In genomic region chr7:110941701-110942530, GRCm38 (mm10) we compare ENCODE assay signal across 8 mouse cellular contexts. TPM values are rescaled to one million over a fixed set of nuclear protein-coding genes. Genes with fewer than 3 reads are reported as not detected.
DNase-seq lines count a peak whose midpoint lies in the region; ATAC-seq and TF ChIP-seq lines count a peak whose summit lies in the region.

No protein-coding gene starts in this region.

- no peaks in the 10 kb centered on the region for H3K36me3 ChIP-seq in midbrain, postnatal 0 days (ENCODE audit: insufficient read depth, low read length)
- no peaks in the 10 kb centered on the region for H3K36me3 ChIP-seq in midbrain, embryonic 11.5 days (ENCODE audit: control insufficient read depth, insufficient read depth, low read length)
- no peaks in the 10 kb centered on the region for H3K36me3 ChIP-seq in intestine, embryonic 16.5 days (ENCODE audit: control insufficient read depth, insufficient read depth, low read length)
- no peaks in the 10 kb centered on the region for H3K36me3 ChIP-seq in liver, embryonic 16.5 days (ENCODE audit: control insufficient read depth, insufficient read depth)

- no peak for ATAC-seq in midbrain, postnatal 0 days (ENCODE audit: low FRiP score)
- no peak for ATAC-seq in midbrain, embryonic 11.5 days (ENCODE audit: low FRiP score)
- peak; percentile 93 for ATAC-seq in intestine, embryonic 16.5 days
- peak; percentile 88 for ATAC-seq in liver, embryonic 16.5 days (ENCODE audit: low read depth)

- no peaks in the 10 kb centered on the region for H3K27me3 ChIP-seq in midbrain, postnatal 0 days (ENCODE audit: insufficient read depth, low read length)
- H3K27me3 ChIP-seq in midbrain, embryonic 11.5 days (ENCODE audit: control insufficient read depth, insufficient read depth, low read length): no peaks in the 10 kb centered on the region
- H3K27me3 ChIP-seq in intestine, embryonic 16.5 days (replicated peaks; ENCODE audit: control insufficient read depth, insufficient read depth, low read length): no peaks in the 10 kb centered on the region
- H3K27me3 ChIP-seq in liver, embryonic 16.5 days (ENCODE audit: control insufficient read depth, insufficient read depth, low read depth, low read length): no peaks in the 10 kb centered on the region

- no peak overlapping the region for H3K4me3 ChIP-seq in midbrain, postnatal 0 days (ENCODE audit: low read depth, low read length)
- H3K4me3 ChIP-seq in midbrain, embryonic 11.5 days (ENCODE audit: low read depth, low read length): no peak overlapping the region
- no peak overlapping the region for H3K4me3 ChIP-seq in intestine, embryonic 16.5 days (ENCODE audit: low read length)
- no peak overlapping the region for H3K4me3 ChIP-seq in liver, embryonic 16.5 days (ENCODE audit: low read depth, low read length)

- DNase-seq in midbrain, postnatal 0 days (ENCODE audit: low spot score): peak; percentile 32
- DNase-seq in midbrain, embryonic 11.5 days (ENCODE audit: low spot score, missing footprints): no peak
- DNase-seq in forelimb bud, embryonic 11.5 days (ENCODE audit: low read depth, low spot score): peak; percentile 49
- no peak for DNase-seq in right cerebral cortex, postnatal 4 days
- DNase-seq in spleen, postnatal 14 days (ENCODE audit: low spot score in 2 of 2): no peak
- no peak for DNase-seq in adrenal gland, adult 2 months

- no peak overlapping the region for H3K4me2 ChIP-seq in midbrain, postnatal 0 days (ENCODE audit: low read depth, low read length, poor library complexity, severe bottlenecking)
- no peak overlapping the region for H3K4me2 ChIP-seq in midbrain, embryonic 11.5 days
- no peak overlapping the region for H3K4me2 ChIP-seq in intestine, embryonic 16.5 days (ENCODE audit: low read depth, low read length)
- H3K4me2 ChIP-seq in liver, embryonic 16.5 days (ENCODE audit: low read depth, low read length): peak overlapping the region; percentile 9; the same call in 1 of the 2 replicates

- no peaks in the 10 kb centered on the region for H3K4me1 ChIP-seq in midbrain, postnatal 0 days (ENCODE audit: insufficient read depth, low read length)
- H3K4me1 ChIP-seq in midbrain, embryonic 11.5 days (ENCODE audit: control insufficient read depth, insufficient read depth, low read length): no peaks in the 10 kb centered on the region
- peaks cover 11% of the 10 kb centered on the region; the same call in 1 of the 2 replicates for H3K4me1 ChIP-seq in intestine, embryonic 16.5 days (ENCODE audit: control insufficient read depth, insufficient read depth, low read length)
- peaks cover 18% of the 10 kb centered on the region for H3K4me1 ChIP-seq in liver, embryonic 16.5 days (ENCODE audit: control insufficient read depth, low read depth, low read length)

- 64% methylated on average over 6 of the region's 6 CpGs for WGBS in midbrain, postnatal 0 days
- WGBS in midbrain, embryonic 11.5 days: 72% methylated on average over 6 of the region's 6 CpGs
- 38% methylated on average over 6 of the region's 6 CpGs for WGBS in intestine, embryonic 16.5 days
- 44% methylated on average over 6 of the region's 6 CpGs for WGBS in liver, embryonic 16.5 days (ENCODE audit: insufficient replicate concordance)

- TF ChIP-seq CTCF in midbrain, postnatal 0 days (IDR thresholded peaks at IDR 0.05): no peak

- H3K9ac ChIP-seq in midbrain, postnatal 0 days (replicated peaks; ENCODE audit: low read length, poor library complexity, severe bottlenecking): no peak overlapping the region
- H3K9ac ChIP-seq in midbrain, embryonic 11.5 days (ENCODE audit: low read length): no peak overlapping the region
- 0 out of 2 replicates have a peak overlapping the region, but pooled peaks have one; percentile 3 for H3K9ac ChIP-seq in intestine, embryonic 16.5 days (ENCODE audit: low read depth, low read length)
- H3K9ac ChIP-seq in liver, embryonic 16.5 days (ENCODE audit: low read depth, low read length): peak overlapping the region; percentile 16

- peak overlapping the region; percentile 19; the same call in 1 of the 2 replicates for H3K27ac ChIP-seq in midbrain, postnatal 0 days (ENCODE audit: low read depth, low read length)
- H3K27ac ChIP-seq in midbrain, embryonic 11.5 days (ENCODE audit: low read depth, low read length): no peak overlapping the region
- H3K27ac ChIP-seq in intestine, embryonic 16.5 days (ENCODE audit: low read length): peak overlapping the region; percentile 74
- peak overlapping the region; percentile 56 for H3K27ac ChIP-seq in liver, embryonic 16.5 days (ENCODE audit: low read length)

- no peaks in the 10 kb centered on the region for H3K9me3 ChIP-seq in midbrain, postnatal 0 days (ENCODE audit: low read length)
- no peaks in the 10 kb centered on the region for H3K9me3 ChIP-seq in midbrain, embryonic 11.5 days (ENCODE audit: control insufficient read depth, low read length)
- no peaks in the 10 kb centered on the region for H3K9me3 ChIP-seq in intestine, embryonic 16.5 days (ENCODE audit: control insufficient read depth, low read length)
- no peaks in the 10 kb centered on the region for H3K9me3 ChIP-seq in liver, embryonic 16.5 days (replicated peaks; ENCODE audit: control insufficient read depth, low read length)

RNA-seq across cellular contexts. Expression of gene Mrvi1, which starts 40.3 kb away (rescaled TPM):
- 2.3 and 2.7 TPM in 2 replicates for total RNA-seq in midbrain, postnatal 0 days (2014; rRNA removed)
- polyA plus RNA-seq in midbrain, postnatal 0 days (2015; fragmentation: Nextera tagmentation; extraction: Ambion mirVana): 0.42 and 0.88 TPM in 2 replicates
- 1.9 and 2.2 TPM in 2 replicates for polyA plus RNA-seq in midbrain, embryonic 11.5 days (2014; fragmentation: Nextera tagmentation; extraction: Ambion mirVana)
- 12.0 and 13.0 TPM in 2 replicates for polyA plus RNA-seq in intestine, embryonic 16.5 days (2015; fragmentation: Nextera tagmentation; extraction: Ambion mirVana)
- polyA plus RNA-seq in liver, embryonic 16.5 days (2015; fragmentation: Nextera tagmentation; extraction: Ambion mirVana): 4.3 and 4.4 TPM in 2 replicates
- total RNA-seq in adrenal gland, adult 2 months (2021): 10 to 100 TPM; 12.3 to 19.7 TPM
- polyA plus RNA-seq in adrenal gland, adult 2 months (2012; rRNA removed): 6.1 and 8.7 TPM in 2 replicates

Comparison
In these comparisons a context has a peak if more than half of its experiments do, and no peak if none do; other contexts are left out.
1. DNase-seq: peak in midbrain, postnatal 0 days (single experiment) and forelimb bud, embryonic 11.5 days (single experiment); none in midbrain, embryonic 11.5 days (single experiment), right cerebral cortex, postnatal 4 days (single experiment), spleen, postnatal 14 days (0 of 2) and adrenal gland, adult 2 months (single experiment).
2. ATAC-seq: peak in intestine, embryonic 16.5 days (single experiment) and liver, embryonic 16.5 days (single experiment); none in midbrain, postnatal 0 days (single experiment) and midbrain, embryonic 11.5 days (single experiment).
3. H3K9ac ChIP-seq: peak in intestine, embryonic 16.5 days (single experiment) and liver, embryonic 16.5 days (single experiment); none in midbrain, postnatal 0 days (single experiment) and midbrain, embryonic 11.5 days (single experiment).